Mouse (Mus musculus): ENCODE data around the gene Gm49358. TPM values are rescaled to one million over a fixed set of nuclear protein-coding genes. Genes with fewer than 3 reads are reported as not detected.
A peak's percentile ranks its signal among the peaks of the same experiment; 100 is the strongest.

Gm49358 gene
- total RNA-seq, 2 experiments from 2014 or later: not detected

- no peak for ATAC-seq (replicated peaks; ENCODE audit: low FRiP score, low TSS enrichment, poor library complexity, severe bottlenecking)
Observed at GRCm38 (mm10) chr10:86776281-86776680, 12.5 kb downstream of the Gm49358 start.

- no peak; the same call in 1 of the 2 replicates for ATAC-seq (replicated peaks; ENCODE audit: low FRiP score, low TSS enrichment, poor library complexity, severe bottlenecking)
Observed at GRCm38 (mm10) chr10:86777614-86778319, 14.0 kb downstream of the Gm49358 start.

DNA sequence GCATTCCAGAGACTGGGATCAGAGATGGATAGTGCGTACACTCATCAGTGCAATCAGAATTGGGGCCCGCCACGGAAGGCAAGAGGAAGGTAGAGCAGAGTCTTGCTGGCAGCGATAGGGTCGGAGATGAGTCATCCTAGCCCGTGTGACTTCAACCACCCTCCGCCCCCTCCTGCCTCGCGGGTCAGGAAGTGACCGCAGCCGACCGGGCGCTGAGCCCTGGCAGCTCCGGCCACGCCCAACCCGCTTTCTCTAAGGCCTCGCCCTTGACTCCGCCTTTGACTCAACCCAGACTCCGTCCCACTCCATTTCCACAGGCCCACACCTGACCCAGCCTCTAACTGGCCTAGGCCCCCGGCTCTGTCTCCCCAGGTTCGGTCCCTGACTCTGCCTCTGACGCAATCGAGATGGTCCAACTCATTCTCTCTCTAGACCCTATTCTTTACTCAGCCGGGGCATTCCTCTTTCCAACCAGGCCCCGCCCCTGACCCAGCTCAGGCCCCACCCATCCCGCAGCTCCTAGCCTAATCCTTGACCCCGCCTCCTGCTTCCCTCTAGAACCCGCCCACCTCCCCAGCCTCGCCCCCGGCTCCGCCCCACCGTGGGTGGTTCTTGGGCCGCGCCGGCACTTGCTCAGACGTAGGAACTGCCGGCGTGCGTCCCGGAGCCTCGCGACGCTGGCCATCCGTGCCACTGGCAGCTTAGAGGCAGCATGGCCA, 14.8 kb downstream of the Gm49358 start, which contains the start of gene Nt5dc3:
Gene Nt5dc3 (plus strand): TSS at position 608 of the 719 bp plus-strand sequence.
- peak; percentile 93 for ATAC-seq (replicated peaks; ENCODE audit: low FRiP score, low TSS enrichment, poor library complexity, severe bottlenecking)

DNA sequence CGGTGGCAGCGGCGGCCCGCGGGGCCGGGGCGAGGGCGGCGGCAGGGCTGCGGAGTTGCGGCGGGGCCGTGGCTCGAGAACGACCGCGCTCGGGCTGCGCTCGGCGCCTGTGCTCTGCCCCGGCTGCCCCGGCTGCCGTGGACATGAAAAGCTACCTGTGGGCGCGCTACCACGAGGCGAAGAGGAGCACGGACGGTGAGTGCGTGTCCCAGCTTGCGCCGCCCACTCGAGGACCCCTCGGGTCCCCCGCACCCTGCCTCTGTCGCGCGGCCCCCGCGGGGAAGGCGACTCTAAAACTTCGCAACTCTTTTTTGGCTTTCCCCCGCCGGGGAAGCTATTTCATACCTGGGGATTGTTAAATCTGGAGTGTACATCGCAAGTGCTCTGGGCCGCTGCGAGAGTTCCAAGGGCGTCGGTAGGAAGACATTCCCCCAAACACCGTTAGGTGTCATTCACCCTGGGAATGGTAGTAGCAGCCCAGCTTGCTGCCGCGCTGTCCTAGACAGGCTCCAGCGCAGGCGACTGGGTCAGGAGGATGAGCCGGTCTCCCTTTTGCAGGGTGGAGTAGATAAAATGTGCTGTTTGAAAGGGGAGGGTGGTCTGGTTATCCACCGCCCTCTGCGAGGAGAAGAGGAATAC, 15.5 kb downstream of the Gm49358 start:
- peak; percentile 29 for ATAC-seq (replicated peaks; ENCODE audit: low FRiP score, low TSS enrichment, poor library complexity, severe bottlenecking)

DNA sequence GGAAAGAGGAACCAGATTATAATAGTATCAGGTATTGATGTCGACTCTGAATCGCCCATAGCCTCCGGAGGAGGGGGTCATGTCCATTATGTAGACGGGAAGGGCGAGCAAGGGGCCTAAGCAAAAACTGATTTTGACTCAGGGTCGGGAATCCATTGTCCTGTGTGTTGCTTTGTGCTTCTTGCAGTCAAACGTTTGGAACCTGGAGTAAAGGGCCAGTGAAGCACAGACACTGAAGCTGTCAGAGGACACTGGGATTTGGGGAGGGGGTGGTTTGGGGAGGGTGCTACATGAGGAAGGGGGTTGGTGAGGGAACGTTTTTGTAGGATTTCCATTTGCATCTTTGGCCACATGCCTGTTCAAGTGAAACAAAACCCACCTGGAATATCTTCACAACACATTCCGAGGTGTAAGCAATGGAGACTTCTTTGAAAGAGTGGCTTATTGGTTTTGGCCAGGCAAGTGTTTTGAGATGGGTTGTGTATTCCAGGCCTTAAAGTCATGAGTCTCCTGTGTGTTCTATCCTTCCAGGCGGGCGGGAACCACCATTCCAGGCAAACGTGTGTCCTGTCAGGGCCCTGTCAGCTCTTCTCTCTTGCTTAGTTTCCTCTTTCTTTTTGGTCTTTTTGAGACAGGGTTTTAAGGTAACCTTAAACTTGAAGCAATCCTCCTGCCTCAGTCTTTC, 16.2 kb downstream of the Gm49358 start:
- ATAC-seq (replicated peaks; ENCODE audit: low FRiP score, low TSS enrichment, poor library complexity, severe bottlenecking): no peak

GRCm38 (mm10) chr10:86781641-86782040, 17.9 kb downstream of the Gm49358 start:
- ATAC-seq (replicated peaks; ENCODE audit: low FRiP score, low TSS enrichment, poor library complexity, severe bottlenecking): no peak

DNA sequence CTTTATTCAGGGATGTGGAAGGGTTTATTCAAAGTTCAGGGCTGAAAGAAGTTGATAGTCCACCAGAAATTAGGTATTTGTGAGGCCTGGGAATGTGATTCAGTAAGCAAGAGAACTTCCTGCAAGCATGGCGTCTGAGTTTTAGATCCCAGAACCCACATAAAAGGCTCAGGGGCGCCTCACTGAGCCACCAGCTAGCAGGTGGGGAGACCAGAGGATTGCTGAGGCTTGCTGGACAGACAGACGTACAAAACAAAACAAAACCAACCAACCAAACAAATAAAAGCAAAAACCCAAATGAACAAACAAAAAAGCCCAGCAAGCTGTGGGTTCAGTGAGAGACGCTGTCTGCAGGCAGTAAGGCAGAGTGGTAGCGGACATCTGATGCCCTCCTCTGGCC, 18.9 kb downstream of the Gm49358 start:
- ATAC-seq (replicated peaks; ENCODE audit: low FRiP score, low TSS enrichment, poor library complexity, severe bottlenecking): no peak

- ATAC-seq (replicated peaks; ENCODE audit: low FRiP score, low TSS enrichment, poor library complexity, severe bottlenecking): no peak
Observed at GRCm38 (mm10) chr10:86783561-86783960, 19.8 kb downstream of the Gm49358 start.

DNA sequence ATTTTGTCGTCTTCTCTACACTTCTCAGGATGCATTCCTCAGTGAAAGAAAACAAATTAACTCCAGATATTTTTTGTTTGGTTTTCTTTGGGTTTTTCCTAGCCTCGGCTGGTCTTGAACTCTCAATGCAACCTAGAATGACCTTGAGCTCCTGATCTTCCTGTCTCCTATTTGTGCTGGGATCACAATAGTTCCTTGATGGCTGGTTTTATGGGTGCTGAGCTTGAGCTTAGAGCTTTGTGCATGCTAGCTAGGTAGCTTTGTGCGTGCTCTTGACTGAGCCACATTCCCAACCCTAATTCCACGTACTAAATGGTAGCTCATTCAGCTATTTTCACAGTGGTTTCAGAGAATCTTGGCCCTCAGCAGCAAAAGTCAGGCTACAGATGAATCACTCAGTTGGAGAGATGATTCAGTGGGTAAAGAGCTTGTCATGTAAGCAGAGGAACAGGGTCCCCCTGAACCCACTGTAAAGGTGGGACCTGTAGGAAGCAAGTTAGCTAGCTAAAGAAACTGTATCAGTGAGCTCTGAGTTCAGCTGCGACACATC, 20.4 kb downstream of the Gm49358 start:
- ATAC-seq (replicated peaks; ENCODE audit: low FRiP score, low TSS enrichment, poor library complexity, severe bottlenecking): no peak

- ATAC-seq (replicated peaks; ENCODE audit: low FRiP score, low TSS enrichment, poor library complexity, severe bottlenecking): no peak
Observed at GRCm38 (mm10) chr10:86785396-86785795, 21.6 kb downstream of the Gm49358 start.

- ATAC-seq (replicated peaks; ENCODE audit: low FRiP score, low TSS enrichment, poor library complexity, severe bottlenecking): no peak
Observed at GRCm38 (mm10) chr10:86786083-86786482, 22.3 kb downstream of the Gm49358 start.

GRCm38 (mm10) chr10:86788193-86788592, 24.4 kb downstream of the Gm49358 start:
- ATAC-seq (replicated peaks; ENCODE audit: low FRiP score, low TSS enrichment, poor library complexity, severe bottlenecking): no peak

DNA sequence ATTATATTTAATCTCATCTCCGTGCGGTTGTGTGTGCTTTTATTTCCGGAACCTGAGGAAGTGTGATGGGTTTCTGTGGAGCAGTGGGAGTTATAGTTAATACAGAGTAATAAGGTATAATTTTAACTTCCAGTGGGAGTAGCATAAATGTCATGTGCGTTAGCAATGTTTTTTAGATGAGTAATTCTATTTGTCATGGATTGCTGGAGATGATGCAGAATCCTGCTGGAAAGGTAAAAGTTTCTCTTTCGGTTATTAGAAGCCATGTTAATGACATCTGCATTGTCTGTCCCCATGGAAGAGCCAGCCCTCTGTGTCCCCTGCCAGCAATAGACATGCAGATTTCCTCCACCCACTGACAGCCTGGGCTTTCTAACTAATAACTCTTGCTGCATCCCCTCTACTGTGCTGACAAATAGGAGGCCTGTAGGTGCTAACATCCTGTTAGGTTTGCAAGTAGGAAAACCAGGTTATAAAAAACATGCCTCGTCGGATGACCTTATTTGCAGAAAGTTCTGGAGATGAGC, 25.4 kb downstream of the Gm49358 start:
- ATAC-seq (replicated peaks; ENCODE audit: low FRiP score, low TSS enrichment, poor library complexity, severe bottlenecking): no peak

GRCm38 (mm10) chr10:86791507-86792184, 27.9 kb downstream of the Gm49358 start:
- no peak for ATAC-seq (replicated peaks; ENCODE audit: low FRiP score, low TSS enrichment, poor library complexity, severe bottlenecking)

DNA sequence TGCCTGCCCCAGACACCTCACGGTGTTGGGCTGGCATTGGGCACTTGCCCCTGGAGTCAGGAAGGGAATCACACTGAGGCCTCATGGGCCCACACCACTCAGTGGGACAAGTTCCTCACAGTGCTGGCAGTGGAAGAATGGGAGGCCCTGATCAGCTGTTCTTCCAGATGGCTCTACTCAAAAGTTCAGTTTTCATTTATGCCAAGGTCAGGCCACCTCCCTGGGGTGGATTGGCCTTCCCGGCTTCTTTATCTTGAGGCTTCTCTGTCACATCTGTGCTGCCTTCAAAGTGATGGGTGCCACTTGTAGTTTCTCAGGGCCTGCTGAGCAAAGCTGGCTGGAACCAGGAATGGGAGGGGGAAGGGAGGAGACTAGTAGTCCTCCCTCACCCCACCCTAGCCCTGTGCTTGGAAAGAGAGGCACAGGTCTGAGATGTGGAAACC, 29.8 kb downstream of the Gm49358 start:
- peak; percentile 85 for ATAC-seq (replicated peaks; ENCODE audit: low FRiP score, low TSS enrichment, poor library complexity, severe bottlenecking)

DNA sequence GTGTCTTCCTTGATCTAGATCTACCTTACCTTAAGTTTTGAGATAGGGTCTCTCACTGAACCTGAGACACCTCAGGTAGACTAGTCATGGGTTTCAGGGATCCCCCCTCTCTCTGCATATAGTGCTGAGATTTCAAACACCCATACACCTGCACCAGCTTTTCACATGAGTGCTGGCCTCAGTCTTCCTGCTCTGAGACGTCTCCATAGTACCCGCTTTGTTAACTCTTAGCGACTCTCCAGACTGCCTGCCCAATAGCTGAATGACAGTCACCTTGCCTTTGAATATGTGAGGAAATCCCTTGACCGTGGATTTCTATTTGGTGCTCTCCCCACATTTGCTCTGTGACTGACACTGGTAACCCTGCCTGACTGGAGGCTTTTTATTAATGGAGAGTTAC, 30.4 kb downstream of the Gm49358 start:
- ATAC-seq (replicated peaks; ENCODE audit: low FRiP score, low TSS enrichment, poor library complexity, severe bottlenecking): no peak

DNA sequence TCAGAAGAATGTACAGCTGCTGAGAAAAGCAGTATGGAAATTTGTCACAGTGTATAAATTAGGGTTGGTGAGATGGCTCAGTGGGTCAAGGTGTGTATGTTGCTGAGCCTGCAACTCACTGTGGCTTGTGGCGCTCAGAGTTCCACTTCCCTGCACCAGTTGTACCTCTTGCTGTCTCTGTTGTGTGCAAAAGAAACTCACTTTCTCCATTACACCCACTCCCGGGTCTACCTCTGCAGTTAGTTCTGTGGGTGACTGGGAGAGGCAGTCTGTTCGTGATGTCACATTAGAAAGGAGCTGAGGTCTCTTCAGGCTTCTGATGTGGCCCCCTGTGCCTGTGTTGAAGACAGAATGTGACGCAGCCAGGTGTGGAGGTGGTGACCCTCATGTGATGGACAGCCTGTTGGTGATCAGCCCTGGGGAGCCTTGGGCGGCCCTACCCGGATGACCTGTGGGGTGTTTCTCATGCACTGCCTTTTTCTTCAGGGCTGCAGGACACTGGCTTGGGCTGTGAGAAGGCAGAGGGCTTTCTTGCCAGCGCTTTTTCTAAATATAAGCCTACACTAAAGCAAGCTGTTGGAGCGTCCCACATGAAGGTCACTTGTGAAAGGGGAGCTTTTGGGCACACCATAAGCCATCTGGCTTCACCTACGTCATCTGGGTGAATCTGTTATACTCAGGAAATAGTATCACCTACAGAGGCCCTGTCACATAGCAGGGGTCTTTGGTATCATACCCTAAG, 31.2 kb downstream of the Gm49358 start:
- ATAC-seq (replicated peaks; ENCODE audit: low FRiP score, low TSS enrichment, poor library complexity, severe bottlenecking): no peak

GRCm38 (mm10) chr10:86796073-86796741, 32.4 kb downstream of the Gm49358 start:
- no peak for ATAC-seq (replicated peaks; ENCODE audit: low FRiP score, low TSS enrichment, poor library complexity, severe bottlenecking)

Measured in megakaryocyte-erythroid progenitor cell, adult 5-6 weeks (primary cell).